Mouse (Mus musculus) T-helper 17 cell (primary cell): Measurements from ENCODE around the gene Ccnb1ip1.

Experiments used
- in situ Hi-C, 2 experiments: fragments of 300-600 bp; cut with MboI, MseI; formaldehyde crosslinking; loops; 1 replicate in 1 of 2; 2 replicates in 1 of 2; pipeline ENCODE4 v1.15.1; 2025; ENCODE audit warnings: high pct_unique_total_duplicates in 2 of 2

Ccnb1ip1 gene

GRCm38 (mm10) chr14:50788157-50788556 lies 19.4 kb downstream of the Ccnb1ip1 start:
- in situ Hi-C loops: loop anchor here (25.0 kb wide), 2 partner anchors 1601 to 1726 kb away; partner anchors contain the start of genes Ap5m1 (in 1 of the 2) and Exoc5 (in 1 of the 2)

GRCm38 (mm10) chr14:50785251-50785637 lies 22.3 kb downstream of the Ccnb1ip1 start, which contains the start of gene Ttc5:
TSS of gene Ttc5 (minus strand) at chr14:50785519.
- in situ Hi-C loops: loop anchor here (25.0 kb wide), 2 partner anchors 1598 to 1723 kb away; partner anchors contain the start of genes Ap5m1 (in 1 of the 2) and Exoc5 (in 1 of the 2)

GRCm38 (mm10) chr14:50784391-50785250 lies 22.9 kb downstream of the Ccnb1ip1 start:
- in situ Hi-C loops: loop anchor here (25.0 kb wide), 2 partner anchors 1597 to 1722 kb away; partner anchors contain the start of genes Ap5m1 (in 1 of the 2) and Exoc5 (in 1 of the 2)

GRCm38 (mm10) chr14:50782166-50782565 lies 25.4 kb downstream of the Ccnb1ip1 start:
- in situ Hi-C loops: loop anchor here (25.0 kb wide), 2 partner anchors 1595 to 1720 kb away; partner anchors contain the start of genes Ap5m1 (in 1 of the 2) and Exoc5 (in 1 of the 2)

GRCm38 (mm10) chr14:50771342-50771741 lies 36.2 kb downstream of the Ccnb1ip1 start:
- in situ Hi-C loops: loop anchor here (10.0 to 25.0 kb wide), 2 partner anchors 707 to 709 kb away; no protein-coding TSS in a partner anchor

- in situ Hi-C loops: loop anchor here in 1 of 2 experiments (10.0 to 25.0 kb wide), 2 partner anchors 703 to 1551 kb away; no protein-coding TSS in a partner anchor
These were observed 41.8 kb downstream of the Ccnb1ip1 start for GRCm38 (mm10) chr14:50765736-50766135.

- in situ Hi-C loops: loop anchor here in 1 of 2 experiments (25.0 kb wide), 1 partner anchor 696 kb away; no protein-coding TSS in a partner anchor
These were observed 49.0 kb downstream of the Ccnb1ip1 start for GRCm38 (mm10) chr14:50758416-50759085.

GRCm38 (mm10) chr14:50744994-50745393 lies 62.5 kb downstream of the Ccnb1ip1 start, which contains the start of gene Olfr749:
TSS of gene Olfr749 (minus strand) at chr14:50745094.
- in situ Hi-C loops: no loop called here

GRCm38 (mm10) chr14:50741584-50741983 lies 65.9 kb downstream of the Ccnb1ip1 start:
- in situ Hi-C loops: no loop called here

- in situ Hi-C loops: no loop called here
These were observed 67.2 kb downstream of the Ccnb1ip1 start for GRCm38 (mm10) chr14:50740334-50740733.
